Mouse (Mus musculus): ENCODE data around the gene Pdxp. TPM values are rescaled to one million over a fixed set of nuclear protein-coding genes. Genes with fewer than 3 reads are reported as not detected.

The Pdxp gene
- 11.9 TPM for polyA plus RNA-seq (2017; shearing (Covaris generic))

GRCm38 (mm10) chr15:78913632-78914090 lies at the start of gene Pdxp:
Pdxp (plus strand) TSS chr15:78913919.

GRCm38 (mm10) chr15:78876991-78877809 lies 36.5 kb upstream of the Pdxp start, which contains the start of gene Gga1:
Gga1 (plus strand) TSS chr15:78877190.

GRCm38 (mm10) chr15:78899409-78899739 lies 14.3 kb upstream of the Pdxp start, which contains the start of gene Gm49510:
Gm49510 (plus strand) TSS chr15:78899667.

GRCm38 (mm10) chr15:78899740-78900584 lies 13.8 kb upstream of the Pdxp start, which contains the start of gene Sh3bp1:
Sh3bp1 (plus strand) TSS chr15:78899768.

GRCm38 (mm10) chr15:78926021-78926919 lies 12.6 kb downstream of the Pdxp start, which contains the start of gene Lgals1:
Lgals1 (plus strand) TSS chr15:78926725.

GRCm38 (mm10) chr15:78934784-78935320 lies 21.1 kb downstream of the Pdxp start, which contains the start of gene Nol12:
Nol12 (plus strand) TSS chr15:78934933.

GRCm38 (mm10) chr15:78947657-78948056 lies 33.9 kb downstream of the Pdxp start, which contains the start of gene Triobp:
Triobp (plus strand) TSS chr15:78947724.

Other genes with a start within 250 kb of the Pdxp start
- 0.12 TPM for gene Elfn2, start 195.1 kb upstream of the Pdxp start, polyA plus RNA-seq (2017; shearing (Covaris generic))
- 120 TPM for gene Mfng, start 140.4 kb upstream of the Pdxp start, polyA plus RNA-seq (2017; shearing (Covaris generic))
- 1.1 TPM for gene Card10, start 110.9 kb upstream of the Pdxp start, polyA plus RNA-seq (2017; shearing (Covaris generic))
- gene Cdc42ep1, start 71.3 kb upstream of the Pdxp start, polyA plus RNA-seq (2017; shearing (Covaris generic)), result 0.44 TPM
- gene Lgals2, start 58.4 kb upstream of the Pdxp start, polyA plus RNA-seq (2017; shearing (Covaris generic)), result not detected
- gene Gga1, start 36.7 kb upstream of the Pdxp start, polyA plus RNA-seq (2017; shearing (Covaris generic)), result 68.8 TPM
- 1.9 TPM for gene Gm49510, start 14.3 kb upstream of the Pdxp start, polyA plus RNA-seq (2017; shearing (Covaris generic))
- gene Sh3bp1, start 14.2 kb upstream of the Pdxp start, polyA plus RNA-seq (2017; shearing (Covaris generic)), result 128 TPM
- 398 TPM for gene Lgals1, start 12.8 kb downstream of the Pdxp start, polyA plus RNA-seq (2017; shearing (Covaris generic))
- gene Nol12, start 21.0 kb downstream of the Pdxp start, polyA plus RNA-seq (2017; shearing (Covaris generic)), result 25.1 TPM
- gene Triobp, start 33.8 kb downstream of the Pdxp start, polyA plus RNA-seq (2017; shearing (Covaris generic)), result 51.9 TPM
- 34.2 TPM for gene H1f0, start 114.5 kb downstream of the Pdxp start, polyA plus RNA-seq (2017; shearing (Covaris generic))
- not detected for gene Galr3, start 128.0 kb downstream of the Pdxp start, polyA plus RNA-seq (2017; shearing (Covaris generic))
- 41.2 TPM for gene Ankrd54, start 149.0 kb downstream of the Pdxp start, polyA plus RNA-seq (2017; shearing (Covaris generic))
- 99.7 TPM for gene Eif3l, start 161.3 kb downstream of the Pdxp start, polyA plus RNA-seq (2017; shearing (Covaris generic))
- gene Micall1, start 195.0 kb downstream of the Pdxp start, polyA plus RNA-seq (2017; shearing (Covaris generic)), result 30.7 TPM
- gene Polr2f, start 227.1 kb downstream of the Pdxp start, polyA plus RNA-seq (2017; shearing (Covaris generic)), result 82.3 TPM
- 0.99 TPM for gene 1700088E04Rik, start 227.3 kb downstream of the Pdxp start, polyA plus RNA-seq (2017; shearing (Covaris generic))

All from effector memory CD4-positive, alpha-beta T cell, adult 5 months (primary cell).